Mouse (Mus musculus) MN1 (cell line): Measurements from ENCODE around the gene Angptl6.
A peak's percentile ranks its signal among the peaks of the same experiment; 100 is the strongest.
"Not testable (repeated sequence)": the region's sequence is repeated elsewhere in the genome, so short reads cannot be mapped to it uniquely, and the experiment has no call there.

Experiments
- DNase-seq: peaks from one replicate; pipeline ENCODE4 v3.0.0-alpha.2; 2016; ENCODE audit warnings: low spot score

Gene Angptl6

GRCm38 (mm10) chr9:20837184-20837947 lies 42.2 kb downstream of the Angptl6 start:
- no peak for DNase-seq

- not testable (repeated sequence) for DNase-seq
Measured at GRCm38 (mm10) chr9:20835431-20835954, 44.0 kb downstream of the Angptl6 start.

- DNase-seq = no peak
Measured at GRCm38 (mm10) chr9:20834881-20835280, 44.6 kb downstream of the Angptl6 start.

- DNase-seq = peak; percentile 92
Measured at GRCm38 (mm10) chr9:20830901-20831643, 48.5 kb downstream of the Angptl6 start.

GRCm38 (mm10) chr9:20828127-20828526 lies 51.4 kb downstream of the Angptl6 start:
- no peak for DNase-seq

- no peak for DNase-seq
Measured at GRCm38 (mm10) chr9:20825781-20826180, 53.7 kb downstream of the Angptl6 start.
